Mouse (Mus musculus): ENCODE measurements around the gene Abcc2.

- no peak for TF ChIP-seq CTCF (IDR thresholded peaks at IDR 0.05; ENCODE audit: insufficient read depth, low read depth, low read length)
- TF ChIP-seq POLR2A (IDR thresholded peaks at IDR 0.05; ENCODE audit: insufficient read depth, low read depth, low read length): no peak
Observed at GRCm38 (mm10) chr19:43870418-43870817, 88.4 kb downstream of the Abcc2 start.

All from olfactory bulb, adult 2 months (tissue).